Mouse (Mus musculus) cerebellum, postnatal 4 days (tissue): ENCODE results near the gene Pear1.
A peak's percentile ranks its signal among the peaks of the same experiment; 100 is the strongest.

ENCODE experiments used
- DNase-seq, 2 experiments: peaks; one replicate each; pipeline ENCODE4 v3.0.0; 2022; ENCODE audit warnings: low spot score in 2 of 2, mixed read lengths in 1 of 2

The Pear1 gene

DNA sequence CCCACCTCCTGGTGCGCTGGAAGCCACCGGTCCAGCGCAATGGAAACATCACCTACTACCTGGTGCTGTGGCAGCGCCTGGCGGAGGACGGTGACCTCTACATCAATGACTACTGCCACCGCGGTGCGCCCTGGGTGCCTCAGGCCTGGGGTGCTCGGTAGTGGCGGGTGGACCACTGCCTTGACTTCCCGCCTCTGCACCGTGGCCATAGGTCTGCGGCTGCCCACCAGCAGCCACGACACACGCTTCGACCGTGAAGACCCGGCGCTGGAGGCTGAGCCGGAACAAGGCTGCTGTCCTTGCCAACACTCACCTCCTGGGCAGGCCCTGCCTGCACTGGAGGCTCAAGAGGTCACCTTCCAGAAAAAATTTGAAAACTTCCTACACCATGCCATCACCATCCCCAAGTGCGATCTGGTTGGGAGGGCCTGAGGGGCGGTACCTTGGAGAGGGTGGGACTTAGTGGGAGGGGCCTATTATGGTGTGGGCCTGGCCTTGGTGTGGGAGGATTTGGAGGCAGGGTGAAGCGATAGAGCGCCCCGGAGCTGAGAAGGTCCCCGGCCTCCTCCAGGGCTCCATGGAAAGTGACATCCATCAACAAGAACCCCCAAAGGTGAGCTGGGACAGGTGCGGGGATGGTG is 14.7 kb downstream of the Pear1 start:
- DNase-seq = no peak

DNA sequence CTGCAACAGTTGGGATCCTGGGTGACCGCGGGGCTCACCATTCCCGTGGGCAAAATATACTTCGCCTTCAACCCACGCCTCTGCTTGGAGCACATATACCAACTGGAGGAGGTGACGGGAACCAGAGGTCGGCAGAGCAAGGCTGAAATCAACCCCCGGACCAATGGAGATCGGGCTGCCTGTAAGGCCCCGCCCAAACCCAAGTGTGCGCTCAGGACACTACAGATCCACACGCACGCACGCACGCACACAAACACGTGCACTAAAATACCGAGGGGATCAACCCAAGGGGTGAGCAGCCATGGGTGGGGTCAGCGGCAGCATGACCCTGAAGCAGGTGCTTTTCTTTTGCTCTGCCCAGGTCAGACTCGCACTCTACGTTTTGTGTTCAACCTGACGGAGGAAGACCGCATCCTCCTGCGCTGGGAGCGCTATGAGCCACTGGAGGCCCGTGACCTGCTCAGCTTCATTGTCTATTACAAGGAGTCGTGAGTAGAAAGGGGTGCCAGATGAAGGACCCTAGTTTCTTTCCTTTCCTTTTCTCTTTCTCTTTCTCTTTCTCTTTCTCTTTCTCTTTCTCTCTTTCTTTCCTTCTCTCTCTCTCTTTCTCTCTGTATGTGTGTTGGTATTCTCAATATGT is 19.9 kb downstream of the Pear1 start:
- no peak for DNase-seq

DNA sequence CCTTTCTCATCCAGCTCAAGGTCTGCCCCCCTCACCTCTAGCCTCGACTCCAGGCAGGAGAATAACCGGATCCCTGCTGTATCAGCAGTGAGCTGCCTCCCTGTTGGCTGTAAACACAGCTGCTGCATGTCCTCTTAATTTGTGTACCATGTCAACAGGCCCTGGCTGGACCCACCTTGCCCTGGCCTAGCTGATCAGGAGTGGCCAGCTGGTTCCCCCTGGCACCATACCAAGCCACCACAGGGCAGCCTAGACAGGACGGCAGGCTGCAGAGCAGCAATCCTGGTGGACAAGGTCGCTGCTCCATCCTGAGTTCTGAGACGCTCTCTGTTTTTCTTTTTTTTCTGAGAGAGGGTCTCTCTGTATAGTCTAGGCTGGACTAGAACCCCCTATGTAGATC is 22.4 kb downstream of the Pear1 start:
- DNase-seq = peak in 1 of 2 experiments; percentile 36

DNA sequence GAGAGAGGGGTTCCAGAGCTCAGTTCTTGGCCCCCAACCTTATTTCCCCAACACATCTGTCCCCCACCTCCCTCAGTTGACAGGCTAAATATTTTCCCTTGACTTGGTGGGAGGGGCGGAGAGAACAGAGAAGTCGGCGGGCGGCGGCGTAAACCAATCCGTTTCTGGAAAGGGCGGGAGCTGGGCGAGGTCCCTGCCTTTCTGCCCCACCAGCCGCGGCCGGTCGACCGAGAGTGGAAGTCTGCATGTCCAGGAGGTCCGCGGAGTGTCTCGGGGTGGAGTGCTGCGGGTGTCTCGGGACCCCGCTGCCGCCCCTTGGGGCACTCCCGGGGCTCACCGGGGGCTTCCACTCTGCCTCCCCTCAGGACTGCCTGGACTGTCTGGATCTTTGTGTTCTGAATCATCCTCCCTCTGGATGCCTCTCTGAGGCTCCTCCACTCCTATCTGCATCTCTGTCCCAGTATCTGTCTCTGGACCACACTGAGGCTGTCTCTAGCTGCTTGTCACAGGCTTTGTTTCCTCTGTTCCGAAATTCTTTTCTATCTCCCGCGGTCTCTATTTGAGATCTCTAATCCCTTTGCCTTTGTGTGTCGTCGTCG is 27.3 kb downstream of the Pear1 start, which contains the start of gene Insrr:
TSS of gene Insrr (plus strand) at position 216 of the 599 bp plus-strand sequence.
- DNase-seq = no peak

DNA sequence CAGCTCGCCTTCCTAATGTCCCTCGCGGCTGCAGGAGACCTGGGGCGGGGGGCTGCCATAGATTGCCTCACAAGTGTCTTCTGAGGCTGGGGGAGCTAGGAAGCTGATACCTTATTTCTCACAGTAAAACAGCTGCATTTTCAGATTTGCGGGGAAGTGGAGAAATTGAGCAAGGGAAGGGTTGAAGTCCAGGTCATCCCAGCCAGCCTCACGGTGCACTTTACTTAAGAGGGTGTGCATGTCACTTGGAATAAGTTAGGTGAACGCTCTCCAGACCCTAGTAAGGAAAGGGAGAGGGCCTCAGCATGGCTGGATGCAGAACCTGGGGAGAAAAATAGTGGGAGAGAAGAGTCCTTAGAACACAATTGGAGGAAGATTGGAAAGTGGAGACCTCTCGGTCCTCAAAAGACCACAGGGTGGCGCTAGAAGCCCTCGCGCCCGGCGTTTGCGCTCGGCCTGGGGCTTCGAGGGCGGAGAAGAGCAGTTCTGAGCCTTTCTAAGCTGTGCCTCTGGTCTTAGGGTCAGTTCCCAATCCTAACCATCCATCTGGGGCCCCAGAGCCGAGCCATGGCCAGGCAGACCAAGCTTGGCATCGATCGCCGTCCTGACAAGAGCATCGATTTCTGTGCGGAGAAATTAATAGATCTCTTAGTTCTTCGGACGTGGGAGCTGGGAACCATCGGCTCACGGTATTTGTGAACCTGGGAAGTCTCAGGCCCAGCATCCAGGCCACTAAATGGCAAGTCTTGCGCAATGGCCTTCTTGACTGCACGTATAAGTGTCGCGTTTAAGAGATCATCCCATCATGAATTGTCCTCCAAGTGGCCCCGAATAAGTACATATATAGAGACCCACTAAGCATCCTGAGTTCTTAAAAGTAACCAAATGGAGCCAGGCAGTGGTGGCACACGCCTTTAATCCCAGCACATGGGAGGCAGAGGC is 28.5 kb downstream of the Pear1 start:
- DNase-seq = peak; percentile 41 to 73

DNA sequence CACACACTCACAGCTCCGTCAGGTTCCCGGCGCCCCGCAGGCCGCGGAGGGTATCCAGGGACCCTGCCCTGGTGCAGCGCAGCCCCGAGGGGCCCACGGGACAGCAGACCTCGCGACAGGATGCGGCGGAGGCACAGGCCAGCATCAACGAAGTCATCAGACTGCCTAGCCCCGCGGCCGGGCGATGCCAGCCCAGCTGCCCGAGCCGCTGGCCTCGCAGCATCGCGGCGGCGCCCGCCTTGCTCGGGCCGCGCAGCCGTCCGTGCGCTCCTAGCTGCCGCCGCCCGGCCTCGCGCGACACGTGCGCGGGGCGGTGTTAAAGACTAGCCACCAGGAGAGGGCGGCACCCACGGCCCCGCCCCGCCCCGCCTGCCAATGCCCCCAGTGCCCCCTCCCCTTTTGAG is 29.2 kb downstream of the Pear1 start, which contains the start of gene Ntrk1:
TSS of gene Ntrk1 (minus strand) at position 241 of the 404 bp plus-strand sequence.
- DNase-seq = no peak

DNA sequence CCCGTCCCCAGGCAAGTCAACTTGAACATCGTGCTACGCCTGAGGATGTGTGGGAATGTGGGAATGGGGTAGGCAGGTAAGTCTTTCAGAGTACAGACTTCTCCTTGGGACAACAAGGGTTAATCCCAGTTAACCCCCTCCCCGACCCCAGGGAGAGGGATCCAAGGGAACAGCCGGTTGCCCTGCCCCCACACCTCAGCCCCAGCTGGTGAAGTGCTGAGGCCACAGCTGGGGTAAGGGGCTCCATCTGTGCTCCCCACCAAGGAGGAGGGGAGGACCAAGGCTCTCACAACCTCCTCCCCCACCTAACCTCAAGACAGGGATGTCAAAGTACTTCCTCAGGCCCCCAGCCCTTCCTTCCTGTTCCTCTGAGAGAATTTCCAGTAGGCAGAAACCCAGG is 34.3 kb downstream of the Pear1 start:
- no peak for DNase-seq

DNA sequence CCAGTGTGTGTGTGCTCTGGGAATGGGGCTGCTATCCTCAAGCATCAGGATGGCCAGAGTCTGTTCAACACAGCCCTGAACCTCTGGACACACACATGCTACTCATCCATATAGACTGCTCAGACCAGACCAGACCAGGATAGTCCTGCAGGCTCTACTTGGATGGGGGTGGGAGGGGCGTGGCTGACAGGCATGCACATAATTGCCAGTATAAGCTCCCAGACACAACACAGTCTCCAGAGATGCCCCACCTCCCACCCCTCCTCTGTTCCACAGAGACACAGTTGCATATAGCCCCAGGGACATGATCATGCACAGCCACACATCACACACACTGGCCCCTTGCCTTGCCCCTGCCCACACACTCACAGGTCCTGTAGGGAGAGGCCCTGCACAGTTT is 34.9 kb downstream of the Pear1 start:
- DNase-seq = no peak

DNA sequence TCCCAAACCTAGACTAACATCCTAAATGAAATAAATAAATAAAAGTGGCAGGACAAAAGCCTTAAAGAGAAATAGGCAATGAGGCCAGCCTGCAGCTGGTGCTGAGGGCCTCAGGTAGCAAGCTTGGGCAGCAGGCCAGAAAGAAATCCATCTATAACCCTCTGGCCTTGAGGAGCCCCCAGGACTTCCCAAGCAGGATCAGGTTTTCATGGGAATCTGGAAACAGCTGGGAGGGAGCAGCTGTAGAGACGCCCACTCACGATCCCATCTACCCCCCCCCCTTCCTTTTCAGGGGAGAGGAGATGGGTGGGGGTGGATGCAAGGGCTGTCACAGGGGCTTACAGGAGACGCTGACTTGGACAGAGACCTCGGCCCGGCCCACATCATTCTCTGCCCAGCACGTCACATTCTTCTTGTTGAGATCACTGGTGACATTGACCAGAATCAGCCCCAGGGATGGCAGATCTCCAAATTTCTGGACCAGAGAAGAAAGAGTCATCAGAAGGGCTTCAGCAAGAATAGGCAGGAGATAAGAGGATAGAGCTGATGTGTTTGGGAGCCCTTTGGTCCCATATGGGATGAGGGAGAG is 38.4 kb downstream of the Pear1 start:
- DNase-seq = no peak

DNA sequence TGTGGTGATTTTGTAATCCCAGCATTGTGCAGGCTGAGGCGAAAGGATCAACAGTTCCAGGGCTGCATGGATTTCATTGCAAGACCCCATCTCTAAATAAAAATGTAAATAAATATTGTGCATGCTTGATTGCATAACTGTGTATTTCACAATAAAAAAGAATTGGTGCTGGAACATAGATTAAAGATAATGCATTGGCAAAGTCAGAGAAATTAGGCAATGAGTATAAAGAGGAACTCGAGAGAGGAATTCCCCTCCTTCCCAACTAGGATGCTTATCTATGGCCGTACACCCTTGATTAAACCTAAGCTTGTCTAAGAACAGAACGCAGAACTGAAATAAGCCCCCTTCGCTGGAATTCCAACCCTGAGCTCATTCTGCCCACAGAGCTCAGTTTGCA is 39.0 kb downstream of the Pear1 start:
- DNase-seq = no peak

DNA sequence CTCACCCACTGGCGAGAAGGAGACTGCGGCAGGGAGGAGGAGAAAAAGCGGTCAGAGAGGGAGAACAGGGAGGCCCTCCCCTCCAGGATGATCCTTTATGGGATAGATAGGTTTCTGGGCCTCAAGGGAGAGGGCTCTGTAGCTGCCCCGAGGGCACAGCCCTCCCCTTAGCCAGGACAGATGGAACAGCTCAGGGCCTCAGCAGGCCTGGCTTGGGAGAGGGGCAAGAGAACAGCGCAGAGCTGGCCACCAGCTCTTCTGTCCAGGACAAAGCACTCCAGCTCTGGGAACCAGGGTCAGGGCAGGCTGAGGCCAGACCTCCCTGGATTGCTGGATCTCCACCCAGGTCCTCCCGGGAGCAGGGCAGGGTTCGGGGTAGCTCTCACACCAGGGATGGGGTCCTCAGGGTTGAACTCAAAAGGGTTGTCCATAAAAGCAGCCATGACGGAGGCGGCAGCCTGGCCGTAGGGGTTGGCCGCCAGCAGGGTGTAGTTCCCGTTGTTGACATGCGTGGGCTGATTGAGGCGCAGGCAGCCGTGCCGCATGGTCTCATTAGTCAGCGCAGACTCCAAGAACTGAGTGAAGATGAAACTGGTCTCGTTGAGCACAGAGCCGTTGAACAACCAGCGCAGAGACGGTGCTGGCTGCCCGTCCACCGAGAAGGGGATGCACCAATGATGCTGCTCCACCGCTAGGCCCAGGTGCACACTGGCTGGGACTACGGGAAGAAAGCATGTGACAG is 40.7 kb downstream of the Pear1 start:
- DNase-seq = no peak

DNA sequence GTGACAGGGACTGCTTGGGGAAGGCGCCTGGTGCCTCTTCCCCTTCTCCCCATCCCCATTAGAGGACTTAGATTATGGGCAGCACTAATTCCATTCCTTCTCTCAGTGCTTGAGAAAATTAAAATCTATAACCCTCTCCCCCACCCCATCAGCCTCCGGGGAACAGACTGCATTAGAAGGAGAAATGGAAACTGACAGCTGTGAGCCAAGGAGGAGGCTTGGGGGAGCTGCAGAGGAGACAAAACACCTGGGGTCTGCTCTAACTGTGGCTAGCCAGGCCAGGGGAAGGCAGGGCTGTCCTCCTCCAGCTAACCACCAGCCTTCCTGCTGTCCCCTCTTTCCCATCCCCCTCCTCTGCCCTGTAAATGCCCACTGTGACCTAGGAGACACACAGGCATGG is 45.0 kb downstream of the Pear1 start:
- no peak for DNase-seq

DNA sequence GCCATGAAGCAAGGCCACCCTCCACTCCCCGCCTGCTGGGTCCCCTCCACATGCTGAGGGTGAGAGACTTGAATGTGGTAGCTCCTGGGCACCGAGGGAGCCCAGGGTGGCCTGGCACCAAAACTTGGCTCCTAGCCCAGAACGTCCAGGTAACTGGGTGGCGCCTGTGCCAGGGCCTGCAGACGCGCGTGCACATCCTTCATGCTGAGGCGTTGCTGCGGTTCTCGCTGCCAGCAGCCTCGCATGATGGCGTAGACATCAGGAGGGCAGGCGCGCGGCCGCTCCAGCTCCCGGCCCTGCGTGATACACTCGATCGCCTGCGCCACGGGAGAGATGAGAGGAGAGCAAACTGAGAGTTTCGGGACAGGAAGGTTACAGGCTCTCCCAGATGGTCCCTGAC is 45.8 kb downstream of the Pear1 start:
- no peak for DNase-seq

DNA sequence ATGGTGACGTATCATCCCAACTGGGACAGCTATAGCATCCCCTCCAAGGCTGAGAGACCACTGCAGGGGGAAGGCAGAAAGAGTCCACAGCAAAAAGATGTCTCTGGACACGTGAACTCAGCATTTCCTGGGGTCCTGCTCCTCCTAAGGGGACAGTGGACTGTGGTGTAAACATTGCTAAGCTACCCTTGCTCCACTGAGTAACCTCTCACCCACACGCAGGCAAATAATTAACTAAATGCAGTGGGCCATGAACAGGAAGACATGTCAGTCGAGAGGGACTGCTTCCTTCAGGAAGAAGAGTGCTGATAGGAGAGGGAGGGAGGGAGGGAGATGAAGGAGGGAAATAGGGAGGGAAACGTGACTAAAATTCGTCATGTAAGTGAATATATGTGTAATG is 53.0 kb downstream of the Pear1 start:
- DNase-seq = no peak

DNA sequence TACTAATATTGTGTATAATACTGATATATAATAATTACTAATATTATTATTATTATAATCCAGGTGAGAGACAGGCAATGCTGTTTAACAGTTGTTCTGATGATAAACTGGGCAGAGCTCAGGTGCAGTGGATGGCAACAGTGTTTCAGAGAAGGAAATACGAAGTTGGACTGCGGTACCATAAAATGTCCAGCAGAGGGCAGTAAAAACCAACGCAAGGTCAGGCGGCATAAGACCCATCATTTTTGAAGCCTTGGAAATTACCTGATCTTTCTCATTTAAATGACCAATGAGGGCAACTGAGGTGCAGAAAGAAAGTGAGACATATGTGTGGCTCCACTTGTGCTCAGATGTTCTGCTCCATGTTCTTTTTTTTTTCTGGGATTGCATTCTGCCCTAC is 53.8 kb downstream of the Pear1 start:
- peak in 1 of 2 experiments; percentile 57 for DNase-seq

DNA sequence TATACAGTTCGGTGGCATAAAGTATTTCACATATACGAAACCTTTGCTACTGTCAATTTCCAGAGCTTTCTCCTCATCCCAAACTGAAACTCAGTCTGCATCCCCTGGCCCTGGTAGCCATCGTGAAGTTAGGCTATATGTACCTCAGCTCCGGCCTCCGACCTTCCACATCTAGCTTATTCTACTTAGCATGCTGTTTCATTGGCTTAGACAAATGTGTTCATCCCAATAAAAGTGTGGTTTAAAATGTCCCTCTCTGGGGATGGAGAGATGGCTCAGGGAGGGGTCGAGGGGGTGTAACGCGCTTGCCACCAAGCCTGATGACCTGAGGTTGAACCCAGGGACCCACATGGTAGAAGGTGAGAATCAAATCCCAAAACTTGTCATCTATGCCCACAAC is 54.6 kb downstream of the Pear1 start:
- no peak for DNase-seq

DNA sequence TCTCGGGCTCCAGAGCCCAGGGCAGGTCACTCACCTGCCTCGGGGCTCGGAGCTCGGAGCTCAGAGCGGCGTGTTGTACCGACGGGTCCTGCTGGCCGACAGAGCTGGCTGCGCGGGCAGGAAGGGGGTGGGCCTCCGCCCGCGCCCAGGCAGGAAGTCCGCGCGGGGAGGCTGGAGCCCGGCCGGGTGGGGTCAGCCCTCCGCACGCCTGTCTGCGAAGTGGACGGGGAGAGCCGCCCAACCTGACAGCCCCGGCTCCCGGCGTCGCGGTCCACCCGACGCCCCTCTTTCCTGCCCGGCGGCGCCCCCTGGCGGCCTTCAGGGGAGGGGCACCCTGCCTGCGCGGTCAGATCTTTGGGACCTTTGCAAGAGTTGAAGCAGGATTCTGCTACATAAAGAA is 55.3 kb downstream of the Pear1 start:
- DNase-seq = peak; percentile 65 to 72

DNA sequence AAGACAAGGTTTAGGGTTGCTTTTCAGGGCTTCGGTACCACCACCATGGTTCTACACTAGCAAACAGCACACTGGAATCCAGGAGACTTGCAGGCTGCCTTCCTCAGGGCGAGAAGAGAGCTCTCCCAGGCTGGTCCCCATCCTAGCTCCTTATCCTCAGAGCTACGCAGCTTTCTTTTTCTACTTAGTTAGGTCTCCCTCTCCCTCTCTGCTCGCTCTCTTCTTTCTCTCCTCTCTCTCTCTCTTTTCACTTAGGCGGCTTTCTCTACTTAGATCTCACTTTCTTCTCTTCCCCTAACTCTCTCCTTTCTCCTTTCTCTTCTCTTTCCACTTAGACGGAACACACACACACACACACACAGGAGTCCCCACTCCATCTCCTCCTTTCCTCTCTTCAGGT is 55.7 kb downstream of the Pear1 start:
- DNase-seq = no peak

DNA sequence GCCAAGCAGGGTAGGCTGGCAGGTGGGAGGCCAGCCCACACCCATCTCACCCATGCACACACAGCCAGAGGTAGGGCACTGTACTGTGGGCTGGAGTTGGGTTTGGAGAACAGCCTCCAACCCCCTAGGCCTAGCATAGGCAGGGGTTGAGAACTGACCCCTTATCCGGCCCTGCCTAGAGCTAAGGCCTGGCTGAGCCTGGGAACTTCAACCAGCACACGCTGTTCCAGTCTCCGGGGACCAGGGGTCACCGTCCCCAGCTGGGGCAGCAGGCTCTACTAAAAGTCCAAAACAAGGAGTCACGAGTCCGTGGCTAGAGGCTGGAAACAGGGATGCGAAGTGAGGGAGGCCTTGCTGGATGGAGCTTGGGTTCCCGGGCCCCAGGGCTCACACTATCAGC is 56.3 kb downstream of the Pear1 start:
- no peak for DNase-seq

DNA sequence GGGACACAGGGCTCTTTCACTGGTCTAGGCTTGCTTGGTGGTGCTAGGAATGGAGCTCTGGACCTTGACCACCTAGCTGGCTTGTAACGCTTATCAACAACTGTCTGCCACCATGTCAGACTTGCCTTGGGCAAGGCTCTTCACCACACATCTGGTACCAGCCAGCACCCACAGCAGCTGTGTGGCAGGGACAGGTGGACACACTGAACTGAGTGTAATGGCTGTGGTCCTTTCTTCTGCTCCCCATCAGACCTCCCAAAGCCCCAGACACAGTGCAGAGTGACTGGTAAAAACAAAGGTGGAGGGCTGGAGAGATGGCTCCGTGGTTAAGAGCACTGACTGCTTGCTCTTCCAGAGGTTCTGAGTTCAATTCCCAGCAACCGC is 57.8 kb downstream of the Pear1 start:
- DNase-seq = no peak

DNA sequence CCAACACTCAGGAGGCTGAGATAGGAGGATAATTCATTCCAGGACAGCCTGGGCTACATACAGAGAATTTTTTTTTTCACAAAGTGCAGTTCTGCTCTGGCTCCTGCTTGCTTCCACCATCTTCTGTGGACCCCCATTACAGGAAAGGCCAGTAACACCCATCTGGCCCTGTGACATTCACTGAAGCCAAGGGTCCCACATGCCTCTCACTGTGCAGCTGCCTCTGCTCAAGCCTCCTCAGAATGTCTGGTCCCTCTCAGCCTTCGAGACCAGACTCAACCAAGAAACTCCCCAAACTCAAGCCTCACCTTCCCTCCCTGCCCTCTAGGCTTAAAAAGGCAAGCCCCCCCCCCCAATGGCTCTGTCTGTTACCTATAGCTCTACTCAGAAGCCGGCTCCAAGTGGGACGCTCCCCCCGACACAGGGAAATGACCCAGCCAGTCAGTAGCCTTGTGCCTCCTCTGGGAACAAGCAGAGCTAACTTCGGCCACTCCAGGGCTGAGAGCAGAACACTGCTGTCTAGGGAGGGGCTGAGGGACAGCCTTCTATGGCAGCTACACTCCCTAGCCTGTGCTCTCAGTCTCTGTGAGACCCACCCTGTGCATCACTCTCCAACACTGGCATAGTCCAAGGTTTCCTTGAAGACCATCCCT is 58.3 kb downstream of the Pear1 start:
- DNase-seq = no peak
